Mouse (Mus musculus) heart, postnatal 10 days (tissue): ENCODE measurements around the gene Mrgprh. TPM values are rescaled to one million over a fixed set of nuclear protein-coding genes. Genes with fewer than 3 reads are reported as not detected.

Source experiments
- DNase-seq, 2 experiments: peaks; one replicate each; pipeline ENCODE4 v3.0.0; 2021
- intact Hi-C: fragments of 180-260 bp; cut with DNase I; formaldehyde crosslinking; loops from one replicate; pipeline ENCODE4 v1.15.1; 2025
- microRNA-seq, 2 experiments: library from miRNA; unstranded; fragments of <30 nt; microRNA quantifications; one replicate each; pipeline ENCODE4 v1.2.0; 2022
- total RNA-seq, 2 experiments: library from RNA; stranded (reverse); gene quantifications; 2 replicates each; pipeline ENCODE4 v1.2.3; 2021

The Mrgprh gene
- total RNA-seq, 2 experiments from 2014 or later = 1.9 to 2.1 TPM

GRCm38 (mm10) chr17:12915488-12915880 is 39.6 kb downstream of the Mrgprh start, which contains the start of gene Tcp1:
Gene Tcp1, plus strand, starts transcription at chr17:12915701.
- intact Hi-C loops = loop anchor here (2.0 to 5.0 kb wide), 3 partner anchors 35 to 77 kb away; partner anchors contain the start of genes Acat2 and Wtap
- no peak for DNase-seq

- peak; percentile 100 for DNase-seq
- intact Hi-C loops = loop anchor here (1.0 to 5.0 kb wide), 4 partner anchors 35 to 91 kb away; partner anchors contain the start of genes Acat2 and Wtap
These were observed 40.2 kb downstream of the Mrgprh start, which contains the start of gene Mrpl18 for GRCm38 (mm10) chr17:12915881-12916583. Gene Mrpl18, minus strand, starts transcription at chr17:12916345.

DNA sequence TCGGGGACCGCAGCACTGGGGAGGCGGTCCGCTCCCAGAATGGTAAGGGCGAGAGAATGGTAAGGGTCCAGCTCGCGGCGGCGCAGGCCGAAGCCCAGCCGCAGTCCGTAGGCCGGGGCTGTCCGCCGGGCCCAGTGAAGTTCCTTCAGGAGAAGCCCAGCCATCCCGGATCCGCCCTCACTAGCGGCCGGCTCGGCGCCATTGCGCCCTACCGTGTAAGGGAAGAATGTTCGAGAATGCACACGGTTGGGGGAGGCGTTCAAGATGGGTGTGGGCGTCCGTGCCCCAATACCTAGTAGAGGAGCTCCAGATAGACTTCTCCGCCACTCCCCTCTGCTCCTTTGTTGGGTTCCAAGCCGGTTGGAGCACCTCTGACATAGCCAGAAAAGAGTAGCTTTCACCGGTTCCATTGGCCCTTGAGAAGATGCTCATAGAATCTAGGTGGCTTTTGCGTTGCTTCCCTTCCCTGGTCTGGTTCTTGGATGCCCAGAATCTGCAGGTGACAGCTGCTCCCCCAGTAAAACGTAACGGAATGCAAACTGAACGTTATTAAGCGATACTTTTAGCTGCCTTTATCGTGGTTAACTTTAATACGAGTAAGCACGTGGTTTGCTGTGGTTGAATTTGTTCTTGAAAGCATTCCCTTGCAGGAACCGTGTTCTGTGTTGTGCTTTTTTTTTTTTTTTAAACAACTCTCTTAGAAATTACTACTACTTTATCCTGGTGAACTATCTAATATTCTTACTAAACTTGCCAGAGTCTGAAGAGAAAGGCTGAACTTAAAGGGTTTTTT is 41.0 kb downstream of the Mrgprh start:
- intact Hi-C loops = loop anchor here (1.0 to 5.0 kb wide), 3 partner anchors 46 to 91 kb away; partner anchors contain the start of genes Acat2 and Wtap
- no peak for DNase-seq

GRCm38 (mm10) chr17:12921073-12921472 is 45.2 kb downstream of the Mrgprh start:
- intact Hi-C loops = no loop called here
- DNase-seq = no peak

- no peak for DNase-seq
- intact Hi-C loops = no loop called here
These were observed 49.2 kb downstream of the Mrgprh start for GRCm38 (mm10) chr17:12925001-12925400.

DNA sequence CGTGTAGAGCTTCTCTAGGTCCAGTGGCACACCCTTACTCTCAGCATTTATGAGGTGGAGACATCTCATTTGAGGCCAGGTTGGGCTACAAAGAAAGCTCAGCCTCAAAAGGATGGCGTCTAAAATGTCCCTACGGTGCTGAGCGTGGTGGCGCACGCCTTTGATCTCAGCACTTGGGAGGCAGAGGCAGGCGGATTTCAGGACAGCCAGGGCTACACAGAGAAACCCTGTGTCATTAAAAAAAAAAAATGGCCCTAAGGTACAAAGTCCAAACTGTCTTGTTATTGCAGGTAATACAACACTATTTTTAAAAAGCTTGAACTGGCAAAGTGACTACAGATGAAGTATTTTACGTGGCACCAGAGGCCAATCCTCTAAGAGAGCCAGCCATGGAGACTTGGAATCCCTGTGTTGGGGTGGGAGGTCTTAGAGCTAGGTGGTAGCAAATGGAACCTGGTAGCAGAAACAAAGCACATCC is 49.9 kb downstream of the Mrgprh start:
- intact Hi-C loops = no loop called here
- DNase-seq = no peak

Small RNAs within 50 kb of the gene (microRNA-seq; reads per million reads assigned to microRNA genes)
- gene Gm24085 = 0 reads per million in 2 experiments

Other genes with a start within 250 kb of the Mrgprh start
- 1 to 10 TPM; 2.3 to 3.4 TPM for gene Slc22a1, start 200.2 kb upstream of the Mrgprh start, total RNA-seq
- 100 to 1,000 TPM; 180 to 214 TPM for gene Igf2r, start 106.4 kb upstream of the Mrgprh start, total RNA-seq
- gene Mas1, start 7.9 kb upstream of the Mrgprh start, total RNA-seq = under 1 TPM; 0.22 to 0.50 TPM
- 1 to 10 TPM; 1.3 to 1.5 TPM for gene Pnldc1, start 34.2 kb downstream of the Mrgprh start, total RNA-seq
- gene Tcp1, start 39.7 kb downstream of the Mrgprh start, total RNA-seq = 100 to 1,000 TPM; 226 to 233 TPM
- 100 to 1,000 TPM; 159 to 170 TPM for gene Mrpl18, start 40.3 kb downstream of the Mrgprh start, total RNA-seq
- not detected for gene Acat3, start 64.6 kb downstream of the Mrgprh start, total RNA-seq
- gene Acat2, start 84.7 kb downstream of the Mrgprh start, total RNA-seq = 10 to 100 TPM; 13.2 to 17.0 TPM
- 10 to 100 TPM; 50.2 to 51.6 TPM for gene Wtap, start 118.1 kb downstream of the Mrgprh start, total RNA-seq
- 100 to 1,000 TPM; 815 to 853 TPM for gene Sod2, start 130.8 kb downstream of the Mrgprh start, total RNA-seq
- not detected for gene Gpr31b, start 176.3 kb downstream of the Mrgprh start, total RNA-seq
- gene Tcp10b, start 185.1 kb downstream of the Mrgprh start, total RNA-seq = under 1 TPM; 0.17 to 0.36 TPM